Mouse (Mus musculus): ENCODE measurements around the gene Ugt1a8.

Gene Ugt1a8

DNA sequence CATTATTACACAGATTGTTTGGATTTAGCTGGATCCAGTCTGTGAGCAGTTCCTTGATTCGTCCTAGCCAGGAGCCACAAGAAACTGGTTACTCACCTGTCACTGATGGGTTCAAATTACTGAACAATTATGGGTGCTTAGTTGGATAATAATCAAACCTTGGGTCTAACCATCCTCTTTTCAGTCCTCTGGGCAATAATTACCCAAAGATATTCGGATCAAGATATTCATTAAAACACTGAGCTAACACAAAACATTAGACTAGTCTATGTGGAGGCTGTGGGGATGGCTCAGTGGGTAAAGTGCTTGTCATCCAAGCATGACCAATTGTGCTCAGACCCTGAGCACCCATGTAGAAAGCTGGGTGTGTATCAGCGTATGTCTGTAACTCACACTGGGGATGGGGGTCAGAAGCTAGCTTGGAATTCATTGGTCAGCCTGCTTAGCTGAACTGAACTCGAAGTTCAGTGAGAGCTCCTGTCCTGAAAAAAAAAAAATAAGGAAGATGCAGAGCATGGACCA is 148.3 kb downstream of the Ugt1a8 start:
- no peak for DNase-seq (ENCODE audit: low spot score)

DNA sequence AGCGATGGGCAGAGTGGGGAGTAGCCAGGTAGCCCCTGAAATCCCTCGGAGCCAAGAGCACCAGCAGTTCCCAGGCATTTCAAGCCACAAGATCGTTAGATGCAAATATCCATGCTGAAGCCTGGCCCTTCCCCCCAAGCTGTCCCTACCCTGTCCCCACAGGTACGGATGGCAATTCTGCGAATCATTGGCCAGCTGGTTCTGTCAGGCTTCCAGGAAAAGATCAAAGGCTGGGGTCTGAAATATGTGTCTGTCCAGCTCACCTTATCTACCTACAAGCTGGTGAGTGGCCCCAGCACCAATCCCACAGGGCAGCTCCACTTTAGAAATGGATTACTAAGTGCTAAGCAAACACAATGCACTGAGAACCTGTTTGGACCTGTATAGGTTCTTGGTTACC is 149.7 kb downstream of the Ugt1a8 start:
- DNase-seq (ENCODE audit: low spot score) = no peak

DNA sequence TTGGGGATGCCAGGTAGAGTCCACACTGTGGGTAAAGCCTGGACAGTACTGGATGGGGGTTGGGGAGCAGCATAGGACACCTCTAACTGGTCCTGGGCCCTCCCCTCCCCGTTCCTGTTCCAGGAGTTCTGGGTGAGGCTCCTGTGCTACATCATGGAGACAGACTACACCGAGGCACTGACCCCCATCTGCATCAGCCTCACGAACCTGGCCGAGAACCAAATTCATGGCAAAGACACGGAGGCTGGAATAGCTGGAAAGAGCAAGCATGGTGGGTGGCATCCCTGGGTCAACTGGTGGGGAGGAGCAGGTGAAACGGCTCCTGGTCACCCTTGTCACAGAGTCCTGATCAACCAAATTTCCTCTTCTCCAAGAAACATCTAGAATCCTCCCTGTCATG is 151.2 kb downstream of the Ugt1a8 start:
- no peak for DNase-seq (ENCODE audit: low spot score)

DNA sequence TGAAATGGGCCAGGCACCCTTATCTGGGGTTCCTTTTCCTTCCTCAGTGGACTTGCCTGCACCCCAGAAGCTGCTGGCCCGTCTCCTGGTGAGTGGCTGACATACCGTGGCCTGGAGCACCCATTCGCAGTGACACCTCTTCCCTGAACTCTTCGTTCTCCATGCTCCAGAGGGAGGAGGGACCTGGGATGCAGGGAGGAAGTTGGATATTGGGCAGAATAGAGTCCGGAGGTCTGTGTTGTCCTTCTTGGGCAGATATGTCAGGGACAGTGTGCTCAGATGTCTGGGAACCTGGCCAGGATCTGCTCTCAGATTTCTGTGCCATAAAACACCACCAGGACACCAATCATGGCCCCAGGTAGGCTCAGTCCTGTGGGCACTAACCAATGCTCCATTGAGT is 152.5 kb downstream of the Ugt1a8 start:
- no peak for DNase-seq (ENCODE audit: low spot score)

DNA sequence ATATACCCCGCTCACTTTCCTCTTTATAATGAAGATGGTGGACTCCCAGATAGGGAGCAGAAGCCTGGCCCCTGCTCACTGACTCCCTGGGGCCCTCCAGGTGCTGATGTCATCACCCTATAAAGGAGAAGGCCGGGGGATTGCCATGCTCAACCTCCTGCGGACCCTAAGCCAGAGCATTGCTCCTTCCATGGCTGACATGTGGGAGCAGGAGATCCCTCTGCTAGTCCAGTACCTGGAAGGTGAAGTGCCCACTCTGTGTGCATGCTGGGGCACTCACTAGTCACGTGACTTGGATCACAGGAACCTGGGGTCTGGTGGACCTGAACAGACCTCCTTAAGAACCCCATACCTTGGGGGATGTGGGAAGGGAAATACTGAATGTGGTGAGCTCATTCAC is 153.0 kb downstream of the Ugt1a8 start:
- no peak for DNase-seq (ENCODE audit: low spot score)

DNA sequence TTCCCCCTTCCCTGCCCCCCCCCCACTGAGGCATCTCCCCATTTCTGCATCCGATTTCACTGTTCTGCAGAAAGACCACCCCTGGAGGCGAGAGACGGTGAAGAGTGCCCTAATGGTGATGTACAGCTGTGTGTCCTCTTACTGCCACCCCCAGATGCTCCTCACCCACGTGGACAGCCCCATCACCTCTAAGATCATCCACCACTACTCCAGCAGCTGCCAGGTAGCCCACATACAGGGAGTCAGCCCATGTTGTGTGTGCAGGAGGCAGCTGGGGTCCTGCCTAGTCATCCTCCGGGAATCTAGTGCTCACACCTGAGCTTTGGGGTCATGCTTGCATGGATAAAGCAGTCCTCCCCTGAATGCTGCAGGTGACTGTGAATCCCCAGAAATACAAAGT is 156.2 kb downstream of the Ugt1a8 start:
- no peak for DNase-seq (ENCODE audit: low spot score)

DNA sequence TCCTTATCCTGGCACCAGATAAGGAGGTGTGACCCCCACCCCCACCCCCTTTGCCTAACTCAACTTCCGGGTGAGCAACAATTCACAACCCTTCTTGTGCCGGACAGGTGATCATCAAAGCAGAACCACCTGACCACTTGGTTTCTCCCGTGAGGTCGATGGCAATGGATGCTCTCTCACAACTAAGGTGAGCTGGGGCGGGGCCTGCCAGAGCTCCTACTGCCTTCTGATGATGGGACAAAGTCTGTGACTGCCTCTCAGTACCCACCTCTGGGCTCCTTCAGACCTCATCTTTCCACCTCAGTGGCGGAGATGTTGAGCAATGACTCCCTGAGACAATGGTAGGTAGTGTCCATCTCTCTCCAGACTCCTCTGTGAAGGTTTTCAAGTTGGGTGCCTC is 158.3 kb downstream of the Ugt1a8 start:
- no peak for DNase-seq (ENCODE audit: low spot score)

DNA sequence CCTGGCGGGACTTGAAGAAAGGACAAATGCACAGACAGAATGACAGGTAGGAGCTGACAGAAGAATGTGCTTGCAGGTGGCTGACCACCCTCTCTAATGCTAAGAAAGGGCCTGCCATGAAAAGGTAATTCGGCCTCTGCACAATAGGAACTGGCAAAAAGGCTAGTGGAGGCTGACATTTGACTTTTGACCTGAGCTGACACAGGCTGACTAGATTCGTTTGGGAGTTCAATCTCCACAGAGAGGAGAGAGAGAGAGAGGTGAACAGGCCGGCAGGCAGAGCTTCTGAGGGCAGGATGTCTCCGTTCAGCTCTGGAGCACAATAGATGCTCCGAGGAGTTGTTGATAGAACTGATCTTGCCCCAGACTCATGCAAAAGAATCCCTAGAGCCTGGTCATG is 158.8 kb downstream of the Ugt1a8 start:
- no peak for DNase-seq (ENCODE audit: low spot score)

DNA sequence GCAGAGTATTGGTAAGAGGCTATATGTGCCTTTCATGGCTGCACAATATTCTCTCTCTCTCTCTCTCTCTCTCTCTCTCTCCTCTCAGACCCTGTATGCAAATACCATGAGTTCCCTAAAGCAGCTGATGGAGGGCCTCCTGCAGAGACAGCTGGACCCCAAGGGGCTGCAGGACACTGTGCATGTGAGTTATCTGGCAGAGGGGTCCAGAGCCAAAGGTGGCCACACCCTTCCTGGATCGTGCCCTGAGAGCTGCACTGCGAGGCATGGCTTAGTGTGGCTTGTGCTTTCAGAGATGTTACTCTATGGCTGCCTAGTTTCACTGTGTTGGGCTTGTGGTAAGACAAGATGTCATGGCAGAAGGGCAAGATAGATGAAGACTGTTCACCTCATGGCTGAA is 160.0 kb downstream of the Ugt1a8 start:
- DNase-seq (ENCODE audit: low spot score) = no peak

DNA sequence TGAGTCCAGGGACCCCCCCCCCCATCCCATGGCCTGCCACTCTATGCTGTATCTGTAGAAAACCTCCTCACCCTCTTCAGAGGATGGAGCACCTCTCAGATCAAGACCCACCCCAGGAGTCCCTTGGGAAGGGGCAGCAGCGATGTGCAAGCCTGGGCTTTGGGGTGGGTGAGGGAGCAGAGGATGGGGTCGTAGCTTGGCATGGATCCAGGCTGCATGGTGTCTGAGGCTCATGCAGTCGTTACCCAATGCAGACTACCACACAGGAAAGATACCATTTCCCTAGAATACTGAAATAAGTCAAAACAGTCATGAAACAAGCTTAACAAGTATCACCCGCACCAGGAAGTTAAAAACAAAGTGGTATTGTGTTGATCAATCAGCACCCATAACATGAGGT is 161.0 kb downstream of the Ugt1a8 start:
- DNase-seq (ENCODE audit: low spot score) = no peak

DNA sequence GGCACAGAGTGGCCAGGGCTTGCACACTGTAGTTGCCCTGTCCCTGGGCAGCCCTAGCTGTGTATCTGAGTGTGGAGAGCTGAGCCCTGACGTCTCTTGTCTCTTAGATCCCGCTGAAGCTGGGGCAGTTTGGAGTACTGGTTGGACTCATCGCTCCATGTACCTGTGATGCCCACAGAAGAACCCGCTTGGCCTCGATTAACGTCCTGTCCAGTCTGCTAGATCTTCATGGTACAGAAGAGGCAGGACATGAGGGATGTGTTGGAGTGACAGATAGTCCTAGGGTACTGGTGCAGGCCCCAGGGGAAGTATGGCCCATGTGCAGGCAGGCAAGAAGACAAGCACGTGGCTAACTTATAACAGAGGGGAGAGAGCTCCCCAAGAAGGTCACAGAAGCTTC is 162.0 kb downstream of the Ugt1a8 start:
- no peak for DNase-seq (ENCODE audit: low spot score)

DNA sequence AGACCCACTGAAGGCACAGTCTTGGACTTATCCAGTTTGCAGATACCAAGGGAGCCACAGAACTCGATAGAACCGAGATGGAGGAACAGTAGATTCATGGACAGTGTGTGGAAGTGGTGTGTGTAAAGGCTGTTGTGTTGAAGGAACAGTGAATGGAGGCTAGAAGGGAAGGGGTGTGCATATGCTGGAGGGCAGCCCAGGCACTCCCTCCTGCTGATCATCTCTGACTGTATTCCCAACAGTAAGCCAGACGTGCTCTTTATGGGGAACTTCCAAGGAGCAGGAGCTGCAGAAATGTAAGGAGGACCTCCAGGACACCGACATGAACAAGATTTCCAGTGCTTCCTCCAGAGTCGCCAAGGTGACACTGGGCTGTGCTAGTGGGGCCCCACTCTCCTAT is 162.4 kb downstream of the Ugt1a8 start:
- no peak for DNase-seq (ENCODE audit: low spot score)

DNA sequence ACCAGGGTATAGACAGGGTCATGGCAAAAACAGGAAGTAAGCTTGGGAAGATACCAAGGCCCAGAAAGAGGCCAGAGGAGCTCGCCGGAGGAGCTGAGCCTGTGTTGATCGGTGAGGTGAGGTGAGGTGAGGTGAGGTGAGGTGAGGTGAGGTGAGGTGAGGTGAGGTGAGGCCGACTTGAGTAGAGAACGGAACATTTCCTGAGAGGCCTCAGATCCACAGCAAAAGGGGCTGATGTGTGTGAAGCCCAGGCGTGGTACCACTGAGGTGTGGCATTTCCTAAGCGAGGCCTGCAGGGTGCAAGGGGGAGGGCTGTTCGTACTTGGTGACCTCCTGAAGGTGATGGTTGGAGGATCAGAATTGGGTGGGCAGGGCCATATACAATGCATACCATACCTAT is 165.5 kb downstream of the Ugt1a8 start:
- DNase-seq (ENCODE audit: low spot score) = no peak

DNA sequence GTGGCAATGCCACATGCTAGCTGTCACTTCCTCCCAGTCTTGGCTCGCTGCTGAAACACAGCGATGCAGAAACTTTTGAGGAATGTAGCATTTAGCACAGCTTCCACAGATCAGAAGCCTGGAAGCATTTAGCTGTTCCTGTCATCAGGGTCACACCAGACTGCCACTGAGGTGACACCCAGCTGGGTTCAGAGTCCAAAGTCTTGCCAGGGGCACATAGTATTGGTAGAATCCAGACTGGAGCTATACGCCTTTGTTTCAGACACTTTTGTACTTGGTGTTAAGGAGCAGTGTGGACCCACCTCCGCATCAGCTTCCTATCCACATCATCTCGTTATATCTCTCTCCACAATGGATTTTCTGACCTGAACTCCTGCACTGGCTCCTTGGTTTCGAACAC is 165.9 kb downstream of the Ugt1a8 start:
- no peak for DNase-seq (ENCODE audit: low spot score)

DNA sequence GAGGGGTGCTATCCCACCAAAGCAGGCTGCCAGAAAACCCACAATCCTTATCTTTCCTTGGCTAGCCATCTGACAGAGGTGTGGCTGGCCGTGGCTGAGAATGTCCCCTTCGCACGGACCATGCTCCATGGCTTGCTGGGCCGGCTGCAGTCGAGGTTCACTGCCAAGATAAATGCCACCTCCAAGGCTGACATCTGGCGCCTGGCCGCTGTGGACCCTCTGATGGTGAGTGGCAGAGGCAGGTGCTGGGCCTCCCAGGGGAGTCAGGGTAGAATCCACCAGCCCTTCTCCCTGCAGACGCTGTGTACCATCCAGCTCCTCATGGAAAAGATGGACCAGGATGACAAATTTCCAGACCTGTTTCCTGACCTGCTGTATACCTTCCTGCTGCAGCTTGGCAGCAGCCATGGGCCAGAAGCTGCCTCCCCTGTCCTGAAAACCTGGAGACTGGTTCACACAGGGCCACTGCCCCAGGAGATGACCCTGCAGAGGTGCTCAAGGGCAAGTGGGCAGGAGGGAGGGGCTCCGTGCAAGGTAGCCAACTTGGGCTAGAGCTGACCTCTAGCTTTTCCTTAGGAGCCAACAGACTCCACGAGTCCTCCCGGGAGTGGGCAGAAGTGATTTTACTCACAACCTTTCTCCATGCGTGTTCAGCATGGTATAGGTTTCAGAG is 167.3 kb downstream of the Ugt1a8 start:
- no peak for DNase-seq (ENCODE audit: low spot score)

DNA sequence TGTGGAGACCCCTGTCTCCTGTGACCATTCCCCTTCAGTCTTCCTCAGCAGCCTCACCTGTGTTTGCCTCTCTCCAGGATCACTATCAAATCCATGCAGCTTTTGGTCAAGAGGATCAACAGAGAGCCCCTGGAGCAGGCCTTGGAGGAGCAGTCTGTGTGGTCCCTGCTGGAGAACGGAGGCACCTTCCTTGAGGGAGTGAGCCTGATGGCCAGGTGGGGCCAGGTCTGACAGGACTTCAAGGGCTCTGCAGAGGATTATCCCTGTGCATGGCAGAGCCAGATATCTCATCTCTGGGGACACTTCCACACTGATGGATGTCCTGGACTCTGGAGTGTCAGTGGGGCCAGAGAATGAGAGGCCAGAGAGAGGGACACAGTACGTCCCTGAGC is 167.8 kb downstream of the Ugt1a8 start:
- no peak for DNase-seq (ENCODE audit: low spot score)

DNA sequence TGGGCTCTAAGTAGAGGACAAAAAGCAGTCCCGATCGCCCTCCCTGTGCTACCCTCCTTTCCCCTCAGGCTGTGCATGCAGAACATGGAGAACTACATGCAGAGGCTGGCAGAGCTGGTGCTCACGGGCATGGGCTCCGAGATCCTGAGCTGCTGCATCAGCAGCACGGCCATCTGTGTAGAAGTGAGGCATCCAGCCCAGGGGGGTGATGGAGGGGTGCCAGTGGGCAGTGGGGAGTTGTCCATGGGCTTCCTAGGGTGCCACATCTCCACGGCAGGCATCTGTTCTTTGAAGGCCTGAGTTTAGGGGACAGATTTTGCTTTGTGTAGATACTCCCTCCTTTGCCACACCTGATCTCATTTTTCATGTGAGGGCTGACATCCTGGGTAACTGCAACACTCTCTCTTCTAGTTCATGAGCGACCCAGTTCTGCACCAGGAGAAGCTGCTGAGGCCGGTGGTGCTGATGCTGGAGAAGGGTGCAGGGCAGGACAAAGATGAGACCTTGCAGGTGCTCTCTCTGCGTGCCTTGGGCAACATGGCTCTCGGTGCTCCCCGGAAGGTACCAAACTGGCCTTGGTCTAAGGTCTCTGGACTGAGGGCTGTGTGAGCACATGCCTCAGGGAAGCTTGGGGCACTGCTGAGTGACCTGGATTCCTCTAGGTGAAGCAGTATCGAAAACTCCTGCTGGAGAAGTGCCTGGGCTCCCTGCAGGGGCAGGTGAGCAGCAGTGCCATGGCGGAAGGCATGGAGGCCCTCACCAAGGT is 168.6 kb downstream of the Ugt1a8 start:
- no peak for DNase-seq (ENCODE audit: low spot score)

DNA sequence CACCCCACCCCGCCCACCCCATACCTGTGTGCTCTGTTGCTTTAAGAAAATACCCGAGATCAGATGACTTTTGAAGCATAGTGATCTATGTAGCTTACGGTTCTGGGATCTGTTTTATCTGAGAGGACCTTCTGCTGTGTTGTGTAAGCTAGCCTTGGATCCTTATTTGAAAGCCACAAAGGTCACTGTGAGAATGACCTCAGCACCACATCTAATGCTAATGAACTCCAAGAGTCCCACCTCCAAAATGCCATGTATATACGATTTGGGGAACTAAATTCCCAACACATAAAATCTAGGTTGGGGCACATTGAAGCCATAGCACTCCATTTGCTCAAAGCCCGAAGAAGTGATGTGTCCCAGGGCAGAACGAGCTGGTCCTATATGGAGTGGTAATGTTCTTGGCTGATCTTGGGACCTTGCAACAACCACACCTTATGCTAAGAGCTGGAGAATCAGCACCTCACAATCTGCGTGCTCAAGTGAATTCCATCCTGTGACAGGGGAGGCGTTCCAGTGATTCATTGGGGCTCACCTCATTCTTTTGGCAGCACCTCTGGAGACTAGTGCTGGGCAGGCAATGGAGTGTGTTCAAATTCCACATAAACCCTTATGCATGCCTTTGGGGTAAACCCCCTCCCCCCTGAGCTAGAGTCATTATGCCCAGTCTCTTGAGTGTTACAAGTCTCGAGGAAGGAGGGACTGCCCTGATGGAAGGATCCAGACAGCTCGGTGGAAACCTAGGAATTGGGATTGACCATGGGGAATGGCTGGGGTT is 169.5 kb downstream of the Ugt1a8 start:
- no peak for DNase-seq (ENCODE audit: low spot score)

DNA sequence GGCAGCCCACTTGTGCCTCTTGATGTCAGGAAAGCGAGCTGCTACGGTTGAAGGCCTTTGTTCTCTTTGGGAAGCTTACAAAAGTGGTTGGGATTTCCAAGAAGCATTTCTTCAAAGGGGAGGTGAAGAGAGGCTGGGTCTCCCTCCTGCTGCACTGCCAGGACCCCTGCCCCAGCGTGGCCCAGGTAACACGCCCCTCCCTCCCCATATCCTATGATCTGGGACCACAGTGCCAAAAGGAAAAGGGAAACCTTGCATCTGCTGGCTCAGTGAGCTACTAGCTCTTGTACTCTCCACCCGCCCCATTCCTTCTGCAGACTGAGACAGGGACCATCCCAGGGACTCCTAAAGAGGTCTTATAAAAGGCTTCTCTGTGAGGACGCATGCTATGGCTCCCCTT is 170.1 kb downstream of the Ugt1a8 start:
- no peak for DNase-seq (ENCODE audit: low spot score)

DNA sequence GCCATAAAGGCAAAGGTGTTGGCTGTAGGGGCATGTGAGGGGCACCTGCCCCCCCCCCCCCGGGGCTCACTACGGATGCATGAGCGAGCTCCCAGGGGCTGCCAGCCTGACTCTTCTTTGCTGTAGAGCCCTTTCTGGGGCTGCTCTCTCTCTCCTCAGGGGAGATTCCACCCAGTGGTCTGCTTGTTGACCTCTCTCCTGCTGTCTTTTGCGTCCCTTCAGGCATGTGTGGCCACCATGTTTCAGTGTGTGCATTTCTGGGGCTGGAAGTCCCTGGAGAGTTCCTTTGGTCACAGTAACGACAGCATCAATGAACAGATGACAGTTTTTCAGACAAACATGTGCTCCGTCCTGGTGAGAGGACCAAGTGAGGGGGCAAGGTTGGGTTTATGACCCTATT is 170.7 kb downstream of the Ugt1a8 start:
- no peak for DNase-seq (ENCODE audit: low spot score)

DNA sequence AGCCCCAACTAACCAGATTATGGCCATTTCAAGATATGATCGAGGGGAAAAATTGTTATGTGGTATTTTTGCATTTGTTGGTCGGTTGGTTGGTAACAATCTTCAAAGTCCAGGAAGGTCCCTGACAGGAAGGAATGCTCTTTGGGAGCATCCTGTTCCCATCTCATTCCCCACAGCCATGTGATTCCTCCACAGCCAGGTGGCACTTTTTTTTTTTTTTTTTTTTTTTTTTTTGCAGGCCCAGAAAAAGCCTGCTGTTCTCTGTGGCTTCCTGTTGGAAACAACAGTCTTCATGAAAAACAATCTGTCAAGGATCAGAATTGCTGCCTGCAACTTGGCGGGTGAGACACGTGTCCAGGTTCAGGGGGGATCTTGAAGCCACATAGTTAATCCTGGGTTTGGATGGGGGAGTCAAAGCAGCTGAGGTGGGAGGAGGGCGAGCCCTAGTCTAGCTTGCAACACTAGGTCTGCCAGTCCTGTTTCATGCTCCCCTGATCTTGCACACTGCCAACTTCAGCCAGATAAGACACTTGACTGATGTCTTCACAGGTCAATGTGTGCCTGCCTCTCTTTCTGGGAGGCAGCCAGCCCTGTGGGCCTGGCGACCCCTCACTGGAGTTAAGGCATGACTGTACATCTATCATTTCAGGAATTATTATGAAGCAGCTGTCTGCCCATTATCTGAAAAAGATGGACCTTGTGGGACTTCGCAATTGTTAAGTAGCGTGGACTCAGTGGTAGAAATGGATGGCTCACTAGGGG is 171.4 kb downstream of the Ugt1a8 start:
- peak; percentile 61 for DNase-seq (ENCODE audit: low spot score)

DNA sequence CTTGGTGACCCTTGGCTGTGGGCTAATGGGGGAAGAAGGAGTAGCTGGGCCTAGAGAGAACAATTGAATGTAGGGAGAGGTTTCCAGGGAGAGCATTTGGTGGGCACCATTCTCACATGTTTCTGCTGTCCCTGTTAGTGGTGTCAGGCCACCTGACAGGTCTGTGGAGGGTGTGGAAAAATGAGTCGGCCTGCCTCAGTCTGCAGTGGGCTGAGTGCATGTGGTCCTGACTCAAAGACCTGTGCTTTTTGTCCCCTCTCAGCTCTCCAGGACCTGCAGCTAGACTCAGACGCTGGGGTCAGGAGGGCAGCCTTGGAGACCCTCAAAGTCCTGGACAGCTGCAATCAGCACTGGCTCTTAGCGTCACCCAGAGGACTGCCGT is 172.0 kb downstream of the Ugt1a8 start:
- no peak for DNase-seq (ENCODE audit: low spot score)
